Mouse (Mus musculus) ovary, adult 10 weeks (tissue): Measurements from ENCODE around the gene Btbd11. TPM values are rescaled to one million over a fixed set of nuclear protein-coding genes. Genes with fewer than 3 reads are reported as not detected.

Experiments
- polyA plus RNA-seq: library from polyadenylated mRNA; stranded (reverse); fragments of 350-450 nt; fragmentation: Illumina TruSeq; extraction: RNeasy Lipid Tissue Mini Kit (QIAGEN cat#74804); gene quantifications from one replicate; pipeline ENCODE4 v1.2.3, GENCODE M21; 2014

Btbd11 gene
- polyA plus RNA-seq: 6.9 TPM

DNA sequence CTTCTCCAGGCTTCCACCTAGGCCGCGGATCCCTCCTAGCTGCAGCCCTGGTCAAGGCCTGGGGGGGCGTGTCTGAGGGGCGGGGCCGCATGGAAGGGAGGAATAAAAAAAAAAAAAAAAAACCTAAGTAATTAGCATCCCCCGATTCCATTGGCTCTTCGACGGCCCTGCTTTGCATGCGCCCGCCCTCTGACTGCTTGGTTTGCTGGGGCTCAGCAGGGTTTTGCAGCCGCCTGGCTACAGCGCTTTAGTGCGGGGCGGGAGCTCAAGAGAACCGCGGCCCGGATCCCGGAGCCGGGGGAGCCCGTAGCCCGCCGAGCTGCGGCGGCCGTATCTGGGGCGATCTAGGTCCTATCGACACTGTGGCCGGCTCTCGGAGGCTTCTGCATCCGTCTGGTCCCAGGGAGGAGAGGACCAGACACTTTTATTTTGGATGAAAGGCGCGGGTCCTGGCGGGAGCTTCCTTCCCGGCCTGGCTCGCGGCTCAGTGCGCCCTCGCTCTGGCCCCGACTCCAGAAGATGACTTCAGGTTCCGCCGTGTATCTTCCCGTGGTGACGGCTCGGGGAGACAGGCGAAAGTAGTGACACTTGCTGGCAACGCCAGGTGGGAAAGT, at the start of gene Btbd11:
TSS of gene Btbd11 (plus strand) at position 210 of the 614 bp plus-strand sequence.

Other genes with a start within 250 kb of the Btbd11 start
- gene Cry1, start 201.8 kb upstream of the Btbd11 start, polyA plus RNA-seq: 25.0 TPM